Mouse (Mus musculus): ENCODE measurements around the gene Snx13. TPM values are rescaled to one million over a fixed set of nuclear protein-coding genes. Genes with fewer than 3 reads are reported as not detected.

Snx13 gene
- polyA plus RNA-seq (2015; fragmentation: Nextera tagmentation; extraction: Ambion mirVana) = 28.8 and 33.2 TPM in 2 replicates

DNA sequence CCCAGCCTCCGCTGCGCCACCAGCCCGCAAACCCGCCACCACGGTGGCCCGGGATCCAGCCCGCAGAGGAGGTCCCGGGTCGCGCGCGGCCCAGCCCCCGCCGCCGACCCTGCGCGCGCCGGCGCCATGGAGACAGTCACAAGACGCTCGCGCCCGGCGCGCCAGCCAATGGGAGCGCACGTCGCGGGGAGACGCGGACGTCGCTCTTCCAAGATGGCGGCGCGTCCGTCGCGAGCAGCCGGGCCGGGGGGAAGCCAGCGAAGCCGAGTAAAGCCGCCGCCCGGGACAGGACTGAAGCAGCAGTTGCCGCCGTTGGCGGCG is at the start of gene Snx13:
Gene Snx13, plus strand, starts transcription at position 188 of the 321 bp plus-strand sequence.
- Histone ChIP-seq H3K27me3 (ENCODE audit: control insufficient read depth, insufficient read depth, low read depth, low read length) (no peaks in the 10 kb centered on the region), H3K9me3 (replicated peaks; ENCODE audit: control insufficient read depth, low read length, poor library complexity, severe bottlenecking) (no peaks in the 10 kb centered on the region), H3K36me3 (ENCODE audit: control insufficient read depth, insufficient read depth, low read length) (no peaks in the 10 kb centered on the region), H3K9ac (ENCODE audit: low read depth, low read length) (peak within 1 kb of the TSS; percentile 93), H3K4me1 (ENCODE audit: control insufficient read depth, insufficient read depth, low read length) (peaks cover 22% of the 10 kb centered on the region), H3K4me2 (ENCODE audit: low read length) (peak within 1 kb of the TSS; percentile 79), H3K4me3 (ENCODE audit: low read depth, low read length) (peak within 1 kb of the TSS; percentile 98), H3K27ac (ENCODE audit: low read length) (peak within 1 kb of the TSS; percentile 95)
- peak; percentile 99 for ATAC-seq
- whole genome bisulfite sequencing = 0% methylated on average over 51 of the region's 51 CpGs

DNA sequence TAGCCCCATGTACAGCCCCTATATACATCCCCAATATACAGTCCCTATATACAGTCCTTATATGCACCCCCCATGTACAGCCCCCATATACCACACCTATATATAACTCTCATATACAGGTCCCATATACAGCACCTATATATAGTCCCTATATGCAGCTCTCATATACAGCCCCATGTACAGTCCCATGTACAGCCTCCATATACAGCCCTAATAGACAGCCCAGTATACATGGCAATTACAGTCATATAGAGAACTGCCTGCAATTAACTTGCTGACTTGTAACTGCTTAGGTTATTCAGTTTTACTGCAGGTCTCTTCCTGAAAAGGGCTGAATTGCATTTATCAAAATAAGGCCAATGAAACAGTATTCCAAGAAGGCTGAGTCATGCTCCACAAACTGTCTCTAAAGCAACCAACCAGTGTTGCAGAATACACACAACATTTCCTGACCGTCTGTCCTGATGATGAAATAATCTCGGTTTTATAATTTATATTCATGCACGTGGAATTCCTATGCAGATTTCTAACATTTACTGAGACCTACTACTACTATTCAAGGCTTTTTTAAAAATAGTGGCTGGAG is 49.3 kb upstream of the Snx13 start:
- Histone ChIP-seq H3K9ac (ENCODE audit: low read depth, low read length) (no peak overlapping the region), H3K27me3 (ENCODE audit: control insufficient read depth, insufficient read depth, low read depth, low read length) (no peaks in the 10 kb centered on the region), H3K36me3 (ENCODE audit: control insufficient read depth, insufficient read depth, low read length) (no peaks in the 10 kb centered on the region), H3K27ac (ENCODE audit: low read length) (no peak overlapping the region), H3K4me2 (ENCODE audit: low read length) (no peak overlapping the region), H3K4me3 (ENCODE audit: low read depth, low read length) (no peak overlapping the region), H3K9me3 (replicated peaks; ENCODE audit: control insufficient read depth, low read length, poor library complexity, severe bottlenecking) (no peaks in the 10 kb centered on the region), H3K4me1 (ENCODE audit: control insufficient read depth, insufficient read depth, low read length) (no peaks in the 10 kb centered on the region)
- no peak for ATAC-seq
- 96% methylated on average over 3 of the region's 3 CpGs for WGBS

DNA sequence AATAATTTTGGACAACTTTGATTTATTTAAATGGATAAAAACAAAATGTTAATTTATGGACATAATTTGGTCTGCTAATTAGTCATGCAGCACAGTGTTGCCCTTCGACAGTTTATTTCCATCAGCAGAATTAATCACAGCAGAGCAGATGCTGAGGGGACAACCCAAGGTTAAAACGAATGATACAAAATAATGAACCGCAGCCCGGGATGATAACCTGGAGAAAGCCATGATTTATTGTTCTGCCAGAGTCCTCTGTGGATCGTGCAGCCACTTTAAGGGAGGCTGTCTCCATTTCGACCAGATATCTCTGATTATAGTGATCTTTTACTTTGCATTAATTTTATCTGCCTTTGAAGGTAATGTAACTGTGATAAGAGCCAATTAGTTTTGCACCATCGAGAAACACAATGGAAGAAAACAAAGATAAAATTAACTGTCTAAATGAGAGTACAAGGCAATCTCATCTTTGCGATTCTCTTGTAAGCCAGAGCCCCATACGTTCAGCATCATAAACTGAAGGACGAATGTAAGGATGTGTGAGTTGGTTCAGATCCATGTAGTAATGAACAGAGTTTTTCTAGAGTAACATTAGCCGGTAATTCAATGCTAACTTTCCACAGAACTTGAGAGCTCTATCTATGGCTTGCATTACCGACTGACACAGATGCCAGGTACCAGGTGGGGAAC is 48.1 kb upstream of the Snx13 start:
- ATAC-seq = no peak
- Histone ChIP-seq H3K27me3 (ENCODE audit: control insufficient read depth, insufficient read depth, low read depth, low read length) (no peaks in the 10 kb centered on the region), H3K4me2 (ENCODE audit: low read length) (no peak overlapping the region), H3K36me3 (ENCODE audit: control insufficient read depth, insufficient read depth, low read length) (no peaks in the 10 kb centered on the region), H3K4me1 (ENCODE audit: control insufficient read depth, insufficient read depth, low read length) (no peaks in the 10 kb centered on the region), H3K27ac (ENCODE audit: low read length) (no peak overlapping the region), H3K4me3 (ENCODE audit: low read depth, low read length) (no peak overlapping the region), H3K9me3 (replicated peaks; ENCODE audit: control insufficient read depth, low read length, poor library complexity, severe bottlenecking) (no peaks in the 10 kb centered on the region), H3K9ac (ENCODE audit: low read depth, low read length) (no peak overlapping the region)
- 69% methylated on average over 12 of the region's 12 CpGs for WGBS

DNA sequence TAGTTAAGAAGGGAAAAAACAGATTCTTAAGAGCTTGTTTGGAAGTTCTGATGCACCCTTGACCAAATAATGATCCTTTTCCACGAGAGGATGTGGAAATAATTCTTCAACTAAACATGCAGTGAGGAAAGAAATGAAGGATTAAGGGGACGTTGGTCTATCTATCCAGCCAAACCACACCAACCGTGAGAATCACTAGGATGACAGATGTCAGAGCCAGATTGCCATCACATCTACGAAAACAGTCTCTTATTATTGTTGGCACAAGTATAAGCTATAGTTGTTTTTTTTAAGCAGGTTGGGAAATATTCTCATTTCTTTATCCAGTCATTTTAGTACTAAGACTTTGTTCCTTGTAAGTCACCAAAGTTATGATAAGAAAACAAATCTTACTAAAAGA is 46.7 kb upstream of the Snx13 start:
- 62% methylated on average over 4 of the region's 4 CpGs for WGBS
- H3K4me2 ChIP-seq (ENCODE audit: low read length) = no peak overlapping the region
- no peak overlapping the region for H3K4me3 ChIP-seq (ENCODE audit: low read depth, low read length)
- no peaks in the 10 kb centered on the region for H3K4me1 ChIP-seq (ENCODE audit: control insufficient read depth, insufficient read depth, low read length)
- H3K27ac ChIP-seq (ENCODE audit: low read length) = no peak overlapping the region
- H3K9ac ChIP-seq (ENCODE audit: low read depth, low read length) = no peak overlapping the region
- H3K9me3 ChIP-seq (replicated peaks; ENCODE audit: control insufficient read depth, low read length, poor library complexity, severe bottlenecking) = no peaks in the 10 kb centered on the region
- ATAC-seq = no peak
- no peaks in the 10 kb centered on the region for H3K27me3 ChIP-seq (ENCODE audit: control insufficient read depth, insufficient read depth, low read depth, low read length)
- no peaks in the 10 kb centered on the region for H3K36me3 ChIP-seq (ENCODE audit: control insufficient read depth, insufficient read depth, low read length)

DNA sequence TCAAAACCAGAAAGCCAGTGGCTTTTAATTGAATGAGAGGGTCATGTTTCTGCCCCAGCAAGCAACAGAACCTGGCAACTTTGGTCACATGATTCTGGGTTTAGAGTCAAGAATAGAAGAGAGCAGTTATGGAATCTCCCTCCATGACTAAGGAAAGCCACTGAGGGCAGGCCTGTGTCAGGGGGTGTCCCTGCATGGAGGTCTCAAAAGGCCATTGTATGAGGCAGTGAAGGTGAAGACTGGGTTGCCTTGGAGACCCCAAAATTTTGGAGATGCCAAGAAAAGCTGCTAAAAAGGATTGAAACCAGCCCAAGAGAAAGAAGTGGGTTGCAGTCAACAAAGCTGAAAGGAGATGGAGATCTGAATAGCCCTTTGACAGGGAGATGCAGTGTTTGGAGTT is 41.2 kb upstream of the Snx13 start:
- H3K36me3 ChIP-seq (ENCODE audit: control insufficient read depth, insufficient read depth, low read length) = no peaks in the 10 kb centered on the region
- peaks cover 8% of the 10 kb centered on the region; the same call in 1 of the 2 replicates for H3K4me1 ChIP-seq (ENCODE audit: control insufficient read depth, insufficient read depth, low read length)
- H3K9ac ChIP-seq (ENCODE audit: low read depth, low read length) = no peak overlapping the region
- H3K9me3 ChIP-seq (replicated peaks; ENCODE audit: control insufficient read depth, low read length, poor library complexity, severe bottlenecking) = no peaks in the 10 kb centered on the region
- no peak overlapping the region for H3K4me2 ChIP-seq (ENCODE audit: low read length)
- ATAC-seq = no peak
- H3K27ac ChIP-seq (ENCODE audit: low read length) = no peak overlapping the region
- no peaks in the 10 kb centered on the region for H3K27me3 ChIP-seq (ENCODE audit: control insufficient read depth, insufficient read depth, low read depth, low read length)
- no peak overlapping the region for H3K4me3 ChIP-seq (ENCODE audit: low read depth, low read length)

DNA sequence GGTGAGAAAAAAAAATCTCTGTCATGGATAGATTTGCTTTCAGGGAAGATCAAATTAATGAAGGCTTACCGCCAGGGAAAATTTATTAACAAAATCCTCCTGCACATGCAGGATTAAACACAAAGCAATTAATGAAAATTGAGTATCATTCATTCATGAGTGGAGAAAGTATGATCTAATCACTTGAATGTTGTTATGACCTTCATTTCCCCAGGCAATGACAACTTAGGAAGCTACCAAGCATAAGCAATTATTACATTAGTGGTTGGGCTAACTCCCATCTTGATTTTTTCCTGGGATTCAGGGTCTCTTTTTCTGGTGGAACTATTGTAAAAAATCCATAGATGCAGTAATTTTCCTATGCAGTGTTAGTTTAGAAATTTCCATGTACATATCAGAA is 39.1 kb upstream of the Snx13 start:
- ATAC-seq = no peak
- WGBS = 51% methylated on average over 1 of the region's 1 CpGs
- Histone ChIP-seq H3K4me1 (ENCODE audit: control insufficient read depth, insufficient read depth, low read length) (peaks cover 8% of the 10 kb centered on the region; the same call in 1 of the 2 replicates), H3K9me3 (replicated peaks; ENCODE audit: control insufficient read depth, low read length, poor library complexity, severe bottlenecking) (no peaks in the 10 kb centered on the region), H3K27ac (ENCODE audit: low read length) (no peak overlapping the region), H3K9ac (ENCODE audit: low read depth, low read length) (no peak overlapping the region), H3K27me3 (ENCODE audit: control insufficient read depth, insufficient read depth, low read depth, low read length) (no peaks in the 10 kb centered on the region), H3K4me3 (ENCODE audit: low read depth, low read length) (no peak overlapping the region), H3K36me3 (ENCODE audit: control insufficient read depth, insufficient read depth, low read length) (no peaks in the 10 kb centered on the region), H3K4me2 (ENCODE audit: low read length) (no peak overlapping the region)

DNA sequence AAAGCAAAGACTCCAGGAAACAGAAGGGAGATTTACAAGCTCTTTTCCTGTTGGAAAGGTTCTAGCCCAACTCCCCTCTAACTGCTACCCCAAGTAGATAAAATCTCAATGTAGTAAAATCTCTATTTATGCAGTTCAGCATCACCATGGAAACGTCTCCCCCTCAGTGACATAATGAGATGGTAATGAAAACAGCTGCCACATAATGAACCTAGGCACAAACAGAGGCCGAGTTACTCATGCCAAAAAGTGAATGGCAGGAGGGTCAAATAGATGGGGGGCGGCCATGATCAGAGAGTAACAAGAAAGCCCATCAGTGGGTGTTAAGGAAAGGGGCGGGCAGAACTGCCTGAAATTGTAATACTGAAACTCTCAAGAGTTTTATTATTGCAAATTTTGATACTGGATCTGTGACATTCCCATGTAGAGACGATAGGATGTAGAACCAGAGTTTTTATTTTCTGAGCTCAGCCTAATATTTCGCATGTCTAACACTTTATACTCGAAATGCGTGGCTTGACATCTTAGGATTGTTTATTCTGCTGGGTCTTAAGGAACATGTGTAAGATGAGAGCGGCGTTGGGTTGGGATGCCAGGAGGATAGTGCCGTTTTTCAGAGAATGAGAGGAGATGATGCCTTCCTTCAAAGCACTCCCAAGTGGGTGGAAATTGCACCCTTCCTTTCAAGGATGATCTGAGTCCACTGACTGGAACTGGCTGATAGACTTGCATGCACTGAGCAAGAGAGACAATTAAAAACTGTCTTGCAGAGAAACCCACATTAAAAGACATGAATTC is 38.4 kb upstream of the Snx13 start:
- WGBS = 20% methylated on average over 11 of the region's 11 CpGs
- H3K27ac ChIP-seq (ENCODE audit: low read length) = peak overlapping the region; percentile 51
- peaks cover 8% of the 10 kb centered on the region; the same call in 1 of the 2 replicates for H3K4me1 ChIP-seq (ENCODE audit: control insufficient read depth, insufficient read depth, low read length)
- H3K9ac ChIP-seq (ENCODE audit: low read depth, low read length) = no peak overlapping the region
- no peaks in the 10 kb centered on the region for H3K27me3 ChIP-seq (ENCODE audit: control insufficient read depth, insufficient read depth, low read depth, low read length)
- ATAC-seq = peak; percentile 91
- H3K9me3 ChIP-seq (replicated peaks; ENCODE audit: control insufficient read depth, low read length, poor library complexity, severe bottlenecking) = no peaks in the 10 kb centered on the region
- H3K36me3 ChIP-seq (ENCODE audit: control insufficient read depth, insufficient read depth, low read length) = no peaks in the 10 kb centered on the region
- H3K4me2 ChIP-seq (ENCODE audit: low read length) = no peak overlapping the region
- H3K4me3 ChIP-seq (ENCODE audit: low read depth, low read length) = no peak overlapping the region

DNA sequence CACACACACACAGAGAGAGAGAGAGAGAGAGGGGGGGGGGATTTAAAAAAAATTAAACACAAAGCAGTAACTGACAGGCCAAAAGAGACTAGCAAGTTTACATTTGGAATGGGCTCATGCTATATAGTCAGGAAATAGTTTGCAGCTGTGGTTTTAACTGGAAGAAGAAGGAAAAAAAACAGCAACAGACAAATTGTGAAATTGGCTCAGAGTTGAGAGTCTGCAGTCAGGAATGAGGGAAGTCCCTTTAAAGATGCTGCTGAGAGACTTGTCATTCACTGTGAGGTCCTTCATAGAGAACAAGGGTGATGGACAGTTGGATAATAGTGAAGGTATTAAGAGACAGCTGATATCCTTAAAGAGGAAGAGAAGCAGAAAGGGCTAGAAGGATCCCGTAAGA is 35.5 kb upstream of the Snx13 start:
- Histone ChIP-seq H3K36me3 (ENCODE audit: control insufficient read depth, insufficient read depth, low read length) (no peaks in the 10 kb centered on the region), H3K4me3 (ENCODE audit: low read depth, low read length) (no peak overlapping the region), H3K4me2 (ENCODE audit: low read length) (no peak overlapping the region), H3K9ac (ENCODE audit: low read depth, low read length) (no peak overlapping the region), H3K4me1 (ENCODE audit: control insufficient read depth, insufficient read depth, low read length) (peaks cover 8% of the 10 kb centered on the region; the same call in 1 of the 2 replicates), H3K9me3 (replicated peaks; ENCODE audit: control insufficient read depth, low read length, poor library complexity, severe bottlenecking) (no peaks in the 10 kb centered on the region), H3K27me3 (ENCODE audit: control insufficient read depth, insufficient read depth, low read depth, low read length) (no peaks in the 10 kb centered on the region), H3K27ac (ENCODE audit: low read length) (no peak overlapping the region)
- WGBS = 58% methylated on average over 1 of the region's 1 CpGs
- no peak for ATAC-seq

DNA sequence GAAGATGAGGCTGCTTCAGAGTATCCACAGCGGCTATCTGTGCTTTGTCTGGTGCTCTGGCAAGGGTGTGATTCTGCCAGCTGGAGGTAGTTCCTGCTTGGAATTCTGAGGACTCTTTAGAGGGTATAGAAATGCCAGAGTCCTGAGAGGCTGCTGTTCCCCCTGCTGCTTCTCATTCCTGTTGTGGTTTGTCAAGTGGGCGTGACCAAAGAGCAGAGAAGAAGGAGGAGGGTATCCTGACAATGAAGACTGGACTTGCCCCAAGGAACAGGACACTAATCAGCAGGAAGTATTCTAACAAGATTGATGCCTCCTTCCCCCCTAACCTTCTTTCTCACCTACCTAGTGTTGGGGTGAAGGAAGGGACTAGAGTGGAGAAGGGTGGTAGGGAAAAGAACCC is 33.0 kb upstream of the Snx13 start:
- Histone ChIP-seq H3K27ac (ENCODE audit: low read length) (no peak overlapping the region), H3K4me1 (ENCODE audit: control insufficient read depth, insufficient read depth, low read length) (peaks cover 2% of the 10 kb centered on the region; the same call in 1 of the 2 replicates), H3K4me3 (ENCODE audit: low read depth, low read length) (no peak overlapping the region), H3K36me3 (ENCODE audit: control insufficient read depth, insufficient read depth, low read length) (no peaks in the 10 kb centered on the region), H3K4me2 (ENCODE audit: low read length) (no peak overlapping the region), H3K9me3 (replicated peaks; ENCODE audit: control insufficient read depth, low read length, poor library complexity, severe bottlenecking) (no peaks in the 10 kb centered on the region), H3K9ac (ENCODE audit: low read depth, low read length) (no peak overlapping the region), H3K27me3 (ENCODE audit: control insufficient read depth, insufficient read depth, low read depth, low read length) (no peaks in the 10 kb centered on the region)
- ATAC-seq = no peak
- 82% methylated on average over 2 of the region's 2 CpGs for WGBS
